Mouse (Mus musculus) ES-Bruce4 (cell line): ENCODE data around the gene Popdc2.

Experiments used
- CTCF ChIP-seq: IDR thresholded peaks from one replicate; pipeline ENCODE4 v1.8.1; 2011; ENCODE audit warnings: low read depth, low read length
- POLR2A ChIP-seq: IDR thresholded peaks from one replicate; pipeline ENCODE4 v1.8.1; 2011; ENCODE audit warnings: low read length; ENCODE audit not compliant: insufficient read depth

DNA sequence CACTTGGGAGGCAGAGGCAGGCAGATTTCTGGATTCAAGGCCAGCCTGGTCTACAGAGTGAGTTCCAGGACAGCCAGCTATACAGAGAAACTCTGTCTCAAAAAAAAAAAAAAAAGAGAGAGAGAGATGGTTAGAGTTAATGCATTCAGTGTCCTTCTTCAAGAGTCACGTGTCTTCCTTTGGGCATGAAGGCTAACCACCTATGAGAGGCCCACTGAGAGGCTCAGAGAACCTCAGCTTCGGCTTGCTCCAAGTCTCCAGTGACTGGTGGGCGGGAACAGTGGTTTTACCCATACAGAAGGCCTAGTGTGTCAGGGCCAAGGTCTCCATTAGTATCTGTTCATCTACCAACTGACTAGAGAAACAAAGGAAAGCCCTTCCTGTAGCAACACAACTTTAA lies 37.1 kb downstream of the Popdc2 start:
- TF ChIP-seq CTCF (no peak), POLR2A (no peak)
